Comparison of ENCODE assay signal across 27 mouse cellular contexts in the genomic region with DNA sequence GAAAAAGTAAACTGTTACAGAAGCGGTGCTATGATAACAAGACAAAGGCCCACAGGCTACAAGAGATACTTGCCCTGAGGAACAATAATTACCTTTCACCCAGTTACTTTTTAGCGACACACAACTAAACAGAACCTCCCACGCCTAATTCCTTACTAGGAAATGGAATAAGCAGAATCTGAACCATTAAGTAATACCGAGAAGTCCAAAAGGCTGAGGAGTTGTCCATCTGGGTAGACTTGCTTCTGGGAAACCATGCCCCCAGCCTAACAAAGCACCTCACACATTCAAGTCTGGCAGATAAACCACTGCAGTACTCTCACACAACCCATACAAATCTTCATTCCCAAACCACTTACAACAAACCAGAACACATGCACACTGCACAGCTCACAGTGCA. TPM values are rescaled to one million over a fixed set of nuclear protein-coding genes. Genes with fewer than 3 reads are reported as not detected.
DNase-seq lines count a peak whose midpoint lies in the region; ATAC-seq and TF ChIP-seq lines count a peak whose summit lies in the region.
"Had no signal": no experiment of that assay in that cellular context is flagged by ENCODE, and none has a peak within 500 bp of the region (broad histone marks: within the 10 kb centered on the region; RNA-seq: fewer than 3 reads in every experiment).

No protein-coding gene starts in this region.

- no peak for TF ChIP-seq CTCF in lung, adult 2 months (IDR thresholded peaks at IDR 0.05; ENCODE audit: insufficient read depth, low read length)
- no peak for TF ChIP-seq CTCF in stomach, postnatal 0 days (IDR thresholded peaks at IDR 0.05; ENCODE audit: low read depth)

- H3K4me3 ChIP-seq in intestine, embryonic 14.5 days (ENCODE audit: low read depth, low read length), result no peak overlapping the region
- no peak overlapping the region for H3K4me3 ChIP-seq in intestine, embryonic 15.5 days (replicated peaks)
- no peak overlapping the region for H3K4me3 ChIP-seq in lung, adult 2 months (replicated peaks; ENCODE audit: extremely low read depth, low read depth, low read length)
- no peak overlapping the region for H3K4me3 ChIP-seq in stomach, postnatal 0 days (ENCODE audit: low read depth, low read length)
- H3K4me3 ChIP-seq: layer of hippocampus, adult 2 months; megakaryocyte, embryonic 14.5 days had no signal

- TF ChIP-seq POLR2A in lung, adult 2 months (IDR thresholded peaks at IDR 0.05; ENCODE audit: borderline replicate concordance, extremely low read depth, low read depth, low read length), result no peak

- TF ChIP-seq EP300 in stomach, postnatal 0 days (optimal IDR thresholded peaks at IDR 0.05), result no peak

- 87% methylated on average over 4 of the region's 4 CpGs for WGBS in intestine, embryonic 14.5 days
- WGBS in intestine, embryonic 15.5 days, result 84% methylated on average over 4 of the region's 4 CpGs
- 90% methylated on average over 4 of the region's 4 CpGs for WGBS in lung, adult 2 months
- WGBS in stomach, postnatal 0 days, result 66% methylated on average over 4 of the region's 4 CpGs

- H3K9ac ChIP-seq in intestine, embryonic 14.5 days (ENCODE audit: low read length), result no peak overlapping the region
- H3K9ac ChIP-seq in intestine, embryonic 15.5 days, result no peak overlapping the region
- H3K9ac ChIP-seq in stomach, postnatal 0 days (ENCODE audit: low read length), result no peak overlapping the region
- H3K9ac ChIP-seq: embryonic facial prominence, embryonic 15.5 days; forebrain, embryonic 13.5 days; heart, embryonic 15.5 days; kidney, embryonic 15.5 days; liver, embryonic 15.5 days; midbrain, embryonic 13.5 days had no signal

- no peaks in the 10 kb centered on the region for H3K4me1 ChIP-seq in intestine, embryonic 14.5 days (replicated peaks; ENCODE audit: control insufficient read depth, insufficient read depth, low read length)
- H3K4me1 ChIP-seq in intestine, embryonic 15.5 days (replicated peaks), result no peaks in the 10 kb centered on the region
- no peaks in the 10 kb centered on the region for H3K4me1 ChIP-seq in lung, adult 2 months (ENCODE audit: control insufficient read depth, insufficient read depth, low read length)
- no peaks in the 10 kb centered on the region for H3K4me1 ChIP-seq in stomach, postnatal 0 days (replicated peaks; ENCODE audit: control insufficient read depth, insufficient read depth)
- H3K4me1 ChIP-seq: embryonic facial prominence, embryonic 10.5 days; embryonic facial prominence, embryonic 15.5 days; forebrain, embryonic 13.5 days; heart, embryonic 10.5 days; heart, embryonic 15.5 days; kidney, embryonic 15.5 days; megakaryocyte, embryonic 14.5 days; midbrain, embryonic 13.5 days had no signal

- H3K9me3 ChIP-seq in intestine, embryonic 14.5 days (ENCODE audit: control insufficient read depth, low read length), result no peaks in the 10 kb centered on the region
- H3K9me3 ChIP-seq in intestine, embryonic 15.5 days, result no peaks in the 10 kb centered on the region
- no peaks in the 10 kb centered on the region for H3K9me3 ChIP-seq in stomach, postnatal 0 days (ENCODE audit: control insufficient read depth, low read length)
- H3K9me3 ChIP-seq: embryonic facial prominence, embryonic 10.5 days; embryonic facial prominence, embryonic 15.5 days; forebrain, embryonic 13.5 days; heart, embryonic 10.5 days; heart, embryonic 15.5 days; kidney, embryonic 15.5 days; liver, embryonic 15.5 days; megakaryocyte, embryonic 14.5 days; midbrain, embryonic 13.5 days had no signal

- H3K27ac ChIP-seq in intestine, embryonic 14.5 days (ENCODE audit: low read depth), result no peak overlapping the region
- no peak overlapping the region for H3K27ac ChIP-seq in intestine, embryonic 15.5 days
- no peak overlapping the region for H3K27ac ChIP-seq in stomach, postnatal 0 days (replicated peaks)
- H3K27ac ChIP-seq: embryonic facial prominence, embryonic 10.5 days; embryonic facial prominence, embryonic 15.5 days; forebrain, embryonic 13.5 days; heart, embryonic 15.5 days; kidney, embryonic 15.5 days; layer of hippocampus, adult 2 months; liver, embryonic 15.5 days; midbrain, embryonic 13.5 days had no signal

- H3K27me3 ChIP-seq in intestine, embryonic 14.5 days (replicated peaks; ENCODE audit: control insufficient read depth, insufficient read depth, low read length), result no peaks in the 10 kb centered on the region
- no peaks in the 10 kb centered on the region for H3K27me3 ChIP-seq in intestine, embryonic 15.5 days (replicated peaks)
- H3K27me3 ChIP-seq in stomach, postnatal 0 days (ENCODE audit: control insufficient read depth, insufficient read depth, low read length), result no peaks in the 10 kb centered on the region
- H3K27me3 ChIP-seq: embryonic facial prominence, embryonic 15.5 days; forebrain, embryonic 13.5 days; heart, embryonic 15.5 days; kidney, embryonic 15.5 days; liver, embryonic 15.5 days; midbrain, embryonic 13.5 days had no signal

- no peak for DNase-seq in intestine, embryonic 14.5 days (ENCODE audit: low spot score)
- peak; percentile 25 for DNase-seq in lung, postnatal 36 days
- DNase-seq in lung, adult 2 months, result no peak
- peak; percentile 21 for DNase-seq in c-Kit-positive CD71-positive TER-119-negative erythroid progenitor cells, embryonic 14.5 days (ENCODE audit: low read depth)
- DNase-seq in stomach, postnatal 0 days (ENCODE audit: low spot score), result no peak
- DNase-seq in cerebellum, adult 8-10 months, result no peak
- DNase-seq: adrenal gland, adult 2 months; cerebellum, adult 18-20 months; cerebellum, postnatal 14 days; gastrocnemius, postnatal 25 days; kidney, postnatal 25 days; lung, postnatal 4 days; thymus, postnatal 36 days had no signal

- H3K4me2 ChIP-seq in intestine, embryonic 14.5 days (ENCODE audit: low read length), result peak overlapping the region; percentile 11; the same call in 1 of the 2 replicates
- H3K4me2 ChIP-seq in intestine, embryonic 15.5 days (replicated peaks), result no peak overlapping the region
- H3K4me2 ChIP-seq in stomach, postnatal 0 days (replicated peaks; ENCODE audit: low read depth), result no peak overlapping the region

- H3K36me3 ChIP-seq in intestine, embryonic 14.5 days (ENCODE audit: control insufficient read depth, insufficient read depth, low read length), result no peaks in the 10 kb centered on the region
- no peaks in the 10 kb centered on the region for H3K36me3 ChIP-seq in intestine, embryonic 15.5 days
- no peaks in the 10 kb centered on the region for H3K36me3 ChIP-seq in stomach, postnatal 0 days (ENCODE audit: control insufficient read depth, insufficient read depth, low read length)
- H3K36me3 ChIP-seq: embryonic facial prominence, embryonic 10.5 days; embryonic facial prominence, embryonic 15.5 days; heart, embryonic 10.5 days; heart, embryonic 15.5 days; kidney, embryonic 15.5 days; midbrain, embryonic 13.5 days had no signal

- ATAC-seq in intestine, embryonic 14.5 days (replicated peaks; ENCODE audit: low FRiP score, low TSS enrichment, low read depth), result no peak
- ATAC-seq in intestine, embryonic 15.5 days, result no peak
- ATAC-seq in stomach, postnatal 0 days (ENCODE audit: low FRiP score, low TSS enrichment), result peak; percentile 47; the same call in 1 of the 2 replicates
- ATAC-seq: activated CD4-positive, CD25-positive, alpha-beta regulatory T cell, adult 4 months; forebrain, embryonic 13.5 days; hindbrain, embryonic 16.5 days; intestine, embryonic 16.5 days; midbrain, embryonic 13.5 days had no signal

RNA-seq across cellular contexts. Expression of a gene that starts 8.5 kb away (rescaled TPM):
- polyA plus RNA-seq in intestine, embryonic 14.5 days (2014; fragmentation: Nextera tagmentation; extraction: Ambion mirVana), result 4.2 and 4.8 TPM in 2 replicates
- 9.7 and 11.4 TPM in 2 replicates for polyA plus RNA-seq in intestine, embryonic 15.5 days (2015; fragmentation: Nextera tagmentation; extraction: Ambion mirVana)
- 3.0 and 4.3 TPM in 2 replicates for polyA plus RNA-seq in lung, adult 2 months (2012; rRNA removed)
- polyA plus RNA-seq in stomach, postnatal 0 days (2015; fragmentation: Nextera tagmentation; extraction: Ambion mirVana), result 29.0 and 30.9 TPM in 2 replicates

RNA-seq across cellular contexts. Expression of a gene that starts 15.0 kb away (rescaled TPM):
- 1.4 and 1.7 TPM in 2 replicates for polyA plus RNA-seq in intestine, embryonic 14.5 days (2014; fragmentation: Nextera tagmentation; extraction: Ambion mirVana)
- polyA plus RNA-seq in intestine, embryonic 15.5 days (2015; fragmentation: Nextera tagmentation; extraction: Ambion mirVana), result 1.7 and 1.9 TPM in 2 replicates
- polyA plus RNA-seq in lung, adult 2 months (2012; rRNA removed), result 1.5 and 1.8 TPM in 2 replicates
- polyA plus RNA-seq in stomach, postnatal 0 days (2015; fragmentation: Nextera tagmentation; extraction: Ambion mirVana), result 0.40 and 0.50 TPM in 2 replicates

Comparison
In these comparisons a context has a peak if more than half of its experiments do, and no peak if none do; other contexts are left out.
1. DNase-seq: peak in lung, postnatal 36 days (single experiment) and c-Kit-positive CD71-positive TER-119-negative erythroid progenitor cells, embryonic 14.5 days (single experiment); none in intestine, embryonic 14.5 days (single experiment), lung, adult 2 months (single experiment), stomach, postnatal 0 days (single experiment) and cerebellum, adult 8-10 months (single experiment).